In genomic region chr11:103114270-103114943, GRCm38 (mm10) we compare ENCODE assay signal across 1 mouse cellular context.
TF ChIP-seq lines count a peak whose summit lies in the region.

No protein-coding gene starts in this region.

TF ChIP-seq in CH12.LX, 34 proteins besides CTCF, POLR2A, EP300 and RAD21 (continued from another document):
- peak; percentile 71; the same call in 1 of the 2 replicates for TF ChIP-seq MAX (IDR thresholded peaks at IDR 0.05; ENCODE audit: low read length)
- TF ChIP-seq USF2 (conservative IDR thresholded peaks at IDR 0.05; ENCODE audit: low read depth, low read length): peak; percentile 58
- TF ChIP-seq MAZ (IDR thresholded peaks at IDR 0.05; ENCODE audit: low read depth, low read length): no peak
- TF ChIP-seq BHLHE40 (IDR thresholded peaks at IDR 0.05; ENCODE audit: low read depth, low read length): peak; percentile 84
- peak; percentile 4; the same call in 1 of the 2 replicates for TF ChIP-seq JUN (IDR thresholded peaks at IDR 0.05; ENCODE audit: insufficient read depth, low read depth, low read length)
- peak; percentile 59 for TF ChIP-seq NRF1 (IDR thresholded peaks at IDR 0.05; ENCODE audit: low read depth, low read length)
- TF ChIP-seq IRF4 (IDR thresholded peaks at IDR 0.05; ENCODE audit: low read depth, low read length): no peak
- TF ChIP-seq MAFK (IDR thresholded peaks at IDR 0.05; ENCODE audit: insufficient replicate concordance, low read length): peak; percentile 90
- peak; percentile 85; the same call in 1 of the 2 replicates for TF ChIP-seq SIN3A (IDR thresholded peaks at IDR 0.05; ENCODE audit: low read length)
- TF ChIP-seq E2F4 (IDR thresholded peaks at IDR 0.05; ENCODE audit: insufficient replicate concordance, low read depth, low read length): no peak
- TF ChIP-seq MEF2A (IDR thresholded peaks at IDR 0.05; ENCODE audit: borderline replicate concordance, low read depth, low read length): peak; percentile 46; the same call in 1 of the 2 replicates
- peak; percentile 19; the same call in 1 of the 2 replicates for TF ChIP-seq SMC3 (IDR thresholded peaks at IDR 0.05; ENCODE audit: low read depth, low read length)
- peak; percentile 59 for TF ChIP-seq HCFC1 (IDR thresholded peaks at IDR 0.05; ENCODE audit: low read depth, low read length)
- no peak for TF ChIP-seq ELF1 (IDR thresholded peaks at IDR 0.05; ENCODE audit: low read depth, low read length)
- no peak for TF ChIP-seq KAT2A (IDR thresholded peaks at IDR 0.05; ENCODE audit: insufficient replicate concordance, low read length)
- TF ChIP-seq ZNF384 (IDR thresholded peaks at IDR 0.05; ENCODE audit: low read depth, low read length): peak; percentile 64
- peak; percentile 84 for TF ChIP-seq POLR2AphosphoS2 (IDR thresholded peaks at IDR 0.05; ENCODE audit: low read depth, low read length)
- TF ChIP-seq ETS1 (conservative IDR thresholded peaks at IDR 0.05; ENCODE audit: low read depth, low read length): peak; percentile 58; the same call in 1 of the 2 replicates
- TF ChIP-seq ZC3H11A (IDR thresholded peaks at IDR 0.05; ENCODE audit: low read depth, low read length): no peak; the same call in 1 of the 2 replicates
- peak; percentile 70 for TF ChIP-seq USF1 (IDR thresholded peaks at IDR 0.05; ENCODE audit: low read depth, low read length)
- TF ChIP-seq ZKSCAN1 (IDR thresholded peaks at IDR 0.05; ENCODE audit: borderline replicate concordance, low read depth, low read length): no peak
- no peak for TF ChIP-seq UBTF (IDR thresholded peaks at IDR 0.05; ENCODE audit: low read depth, low read length)
- TF ChIP-seq TBP (conservative IDR thresholded peaks at IDR 0.05; ENCODE audit: low read depth, low read length): peak; percentile 31; the same call in 1 of the 2 replicates
- peak; percentile 37 for TF ChIP-seq MXI1 (IDR thresholded peaks at IDR 0.05; ENCODE audit: low read depth, low read length)
- peak; percentile 42 for TF ChIP-seq CHD1 (IDR thresholded peaks at IDR 0.05; ENCODE audit: low read depth, low read length)
- no peak for TF ChIP-seq GABPA (IDR thresholded peaks at IDR 0.05; ENCODE audit: insufficient replicate concordance, low read depth, low read length)
- peak; percentile 93 for TF ChIP-seq MYC (IDR thresholded peaks at IDR 0.05; ENCODE audit: low read depth, low read length)
- TF ChIP-seq NELFE (IDR thresholded peaks at IDR 0.05; ENCODE audit: low read depth, low read length): peak; percentile 60; the same call in 1 of the 2 replicates
